Comparison of ENCODE assay signal across 8 mouse cellular contexts in genomic region chr2:84744126-84744525, GRCm38 (mm10). TPM values are rescaled to one million over a fixed set of nuclear protein-coding genes. Genes with fewer than 3 reads are reported as not detected.
A peak's percentile ranks its signal among the peaks of the same experiment; 100 is the strongest.
DNase-seq lines count a peak whose midpoint lies in the region; ATAC-seq and TF ChIP-seq lines count a peak whose summit lies in the region.
"Had no signal": no experiment of that assay in that cellular context is flagged by ENCODE, and none has a peak within 500 bp of the region (broad histone marks: within the 10 kb centered on the region; RNA-seq: fewer than 3 reads in every experiment).

No protein-coding gene starts in this region.

- peak overlapping the region; percentile 91 for H3K9ac ChIP-seq in forebrain, postnatal 0 days
- H3K9ac ChIP-seq in liver, embryonic 13.5 days: peak overlapping the region; percentile 92
- peak overlapping the region; percentile 92 for H3K9ac ChIP-seq in stomach, postnatal 0 days (ENCODE audit: low read length)

- H3K36me3 ChIP-seq in C2C12 (ENCODE audit: control insufficient read depth, insufficient read depth): peaks cover 17% of the 10 kb centered on the region
- no peaks in the 10 kb centered on the region for H3K36me3 ChIP-seq in forebrain, postnatal 0 days (ENCODE audit: insufficient read depth)
- H3K36me3 ChIP-seq in liver, embryonic 13.5 days: peaks cover 21% of the 10 kb centered on the region
- no peaks in the 10 kb centered on the region for H3K36me3 ChIP-seq in stomach, postnatal 0 days (ENCODE audit: control insufficient read depth, insufficient read depth, low read length)

- no peaks in the 10 kb centered on the region for H3K27me3 ChIP-seq in C2C12 (ENCODE audit: control insufficient read depth, insufficient read depth, insufficient read length)
- no peaks in the 10 kb centered on the region for H3K27me3 ChIP-seq in forebrain, postnatal 0 days (ENCODE audit: insufficient read depth, low read length)
- H3K27me3 ChIP-seq in liver, embryonic 13.5 days: peaks cover 18% of the 10 kb centered on the region
- no peaks in the 10 kb centered on the region for H3K27me3 ChIP-seq in stomach, postnatal 0 days (ENCODE audit: control insufficient read depth, insufficient read depth, low read length)

- 2% methylated on average over 10 of the region's 10 CpGs for WGBS in forebrain, postnatal 0 days
- 8% methylated on average over 10 of the region's 10 CpGs for WGBS in liver, embryonic 13.5 days (ENCODE audit: insufficient replicate concordance)
- WGBS in stomach, postnatal 0 days: 2% methylated on average over 10 of the region's 10 CpGs

- H3K9me3 ChIP-seq in forebrain, postnatal 0 days (ENCODE audit: low read length): no peaks in the 10 kb centered on the region
- no peaks in the 10 kb centered on the region for H3K9me3 ChIP-seq in liver, embryonic 13.5 days (replicated peaks)
- H3K9me3 ChIP-seq in stomach, postnatal 0 days (ENCODE audit: control insufficient read depth, low read length): no peaks in the 10 kb centered on the region

- H3K4me1 ChIP-seq in forebrain, postnatal 0 days (ENCODE audit: insufficient read depth): peaks cover 15% of the 10 kb centered on the region
- peaks cover 72% of the 10 kb centered on the region for H3K4me1 ChIP-seq in liver, embryonic 13.5 days (replicated peaks)
- H3K4me1 ChIP-seq in stomach, postnatal 0 days (replicated peaks; ENCODE audit: control insufficient read depth, insufficient read depth): peaks cover 8% of the 10 kb centered on the region

- no peak for TF ChIP-seq EP300 in stomach, postnatal 0 days (optimal IDR thresholded peaks at IDR 0.05)

- H3ac ChIP-seq in C2C12 (ENCODE audit: control insufficient read depth, insufficient read length, low read depth): peak overlapping the region; percentile 24

- peak; percentile 64 for DNase-seq in 3T3-L1 (ENCODE audit: low read depth, low spot score)
- no peak for DNase-seq in forebrain, postnatal 0 days
- no peak for DNase-seq in liver, embryonic 13.5 days
- peak; percentile 49 for DNase-seq in stomach, postnatal 0 days (ENCODE audit: low spot score)
- DNase-seq in spleen, postnatal 4 days (ENCODE audit: low spot score in 2 of 2): no peak
- DNase-seq in left cerebral cortex, adult 2 months (ENCODE audit: extremely low spot score in 1 of 2, low spot score in 2 of 2): no peak

- H3K4me3 ChIP-seq in C2C12 (ENCODE audit: insufficient read depth, poor library complexity, severe bottlenecking): peak overlapping the region; percentile 99
- H3K4me3 ChIP-seq in forebrain, postnatal 0 days (ENCODE audit: low read depth, low read length): peak overlapping the region; percentile 94
- H3K4me3 ChIP-seq in liver, embryonic 13.5 days (replicated peaks): peak overlapping the region; percentile 74
- H3K4me3 ChIP-seq in stomach, postnatal 0 days (ENCODE audit: low read depth, low read length): peak overlapping the region; percentile 85
- H3K4me3 ChIP-seq in left cerebral cortex, adult 2 months: no peak overlapping the region; the same call in 1 of the 2 replicates

- TF ChIP-seq CTCF in C2C12 (IDR thresholded peaks at IDR 0.05; ENCODE audit: control insufficient read depth, insufficient read depth, insufficient read length): no peak
- no peak for TF ChIP-seq CTCF in forebrain, postnatal 0 days (IDR thresholded peaks at IDR 0.05; ENCODE audit: low read depth)
- TF ChIP-seq CTCF in stomach, postnatal 0 days (IDR thresholded peaks at IDR 0.05; ENCODE audit: low read depth): no peak
- TF ChIP-seq CTCF in left cerebral cortex, adult 2 months (IDR thresholded peaks at IDR 0.05): no peak

- H3K79me2 ChIP-seq in C2C12 (ENCODE audit: control insufficient read depth, insufficient read depth): peaks cover 34% of the 10 kb centered on the region

- intact Hi-C loops in left cerebral cortex, adult 2 months (cut with DNase I): loop anchor here (5.0 kb wide), 1 partner anchor 53 kb away; the partner anchor contains the start of gene Ube2l6

- H3K4me2 ChIP-seq in forebrain, postnatal 0 days (ENCODE audit: low read depth): peak overlapping the region; percentile 92
- peak overlapping the region; percentile 91 for H3K4me2 ChIP-seq in liver, embryonic 13.5 days
- H3K4me2 ChIP-seq in stomach, postnatal 0 days (replicated peaks; ENCODE audit: low read depth): peak overlapping the region; percentile 91

- peak; percentile 13 for ATAC-seq in forebrain, postnatal 0 days
- peak; percentile 47 for ATAC-seq in liver, embryonic 13.5 days (ENCODE audit: low read depth)
- peak; percentile 64 for ATAC-seq in stomach, postnatal 0 days (ENCODE audit: low FRiP score, low TSS enrichment)

- peaks cover 20% of the 10 kb centered on the region for H3K79me3 ChIP-seq in C2C12 (ENCODE audit: low read depth)

- H3K27ac ChIP-seq in forebrain, postnatal 0 days (ENCODE audit: low read depth, low read length): peak overlapping the region; percentile 71
- peak overlapping the region; percentile 85 for H3K27ac ChIP-seq in liver, embryonic 13.5 days
- peak overlapping the region; percentile 97 for H3K27ac ChIP-seq in stomach, postnatal 0 days (replicated peaks)
- no peak overlapping the region for H3K27ac ChIP-seq in left cerebral cortex, adult 2 months

TF ChIP-seq in C2C12, 6 proteins besides CTCF, POLR2A, EP300 and RAD21:
- TF ChIP-seq MAX (IDR thresholded peaks at IDR 0.05): no peak

RNA-seq across cellular contexts. Expression of gene Gm19426, which starts 0.7 kb away (rescaled TPM):
- polyA plus RNA-seq in C2C12 (2012; fragmentation: generic; extraction: Trizol): 4.4 TPM
- total RNA-seq in forebrain, postnatal 0 days (2014; rRNA removed): 2.2 and 3.0 TPM in 2 replicates
- 2.2 and 2.6 TPM in 2 replicates for polyA plus RNA-seq in forebrain, postnatal 0 days (2015; fragmentation: Nextera tagmentation; extraction: Ambion mirVana)
- 1.5 and 2.2 TPM in 2 replicates for polyA plus RNA-seq in liver, embryonic 13.5 days (2015; fragmentation: Nextera tagmentation; extraction: Ambion mirVana)
- 3.8 and 3.9 TPM in 2 replicates for polyA plus RNA-seq in stomach, postnatal 0 days (2015; fragmentation: Nextera tagmentation; extraction: Ambion mirVana)
- 1 to 10 TPM; 2.0 to 2.4 TPM for total RNA-seq in left cerebral cortex, adult 2 months (2021)
- total RNA-seq: common myeloid progenitor, adult 5-6 weeks had no signal

RNA-seq across cellular contexts. Expression of gene Ypel4, which starts 10.3 kb away (rescaled TPM):
- polyA plus RNA-seq in C2C12 (2012; fragmentation: generic; extraction: Trizol): 0.35 TPM
- 14.8 and 15.0 TPM in 2 replicates for total RNA-seq in forebrain, postnatal 0 days (2014; rRNA removed)
- 7.4 and 9.3 TPM in 2 replicates for polyA plus RNA-seq in forebrain, postnatal 0 days (2015; fragmentation: Nextera tagmentation; extraction: Ambion mirVana)
- polyA plus RNA-seq in liver, embryonic 13.5 days (2015; fragmentation: Nextera tagmentation; extraction: Ambion mirVana): 57.8 and 64.2 TPM in 2 replicates
- polyA plus RNA-seq in stomach, postnatal 0 days (2015; fragmentation: Nextera tagmentation; extraction: Ambion mirVana): 1.6 and 2.4 TPM in 2 replicates
- total RNA-seq in left cerebral cortex, adult 2 months (2021): 100 to 1,000 TPM; 101 to 102 TPM

RNA-seq across cellular contexts. Expression of gene Clp1, which starts 17.0 kb away (rescaled TPM):
- polyA plus RNA-seq in C2C12 (2012; fragmentation: generic; extraction: Trizol): 13.9 TPM
- 13.2 and 18.7 TPM in 2 replicates for total RNA-seq in forebrain, postnatal 0 days (2014; rRNA removed)
- 15.6 and 15.8 TPM in 2 replicates for polyA plus RNA-seq in forebrain, postnatal 0 days (2015; fragmentation: Nextera tagmentation; extraction: Ambion mirVana)
- 60.3 and 69.1 TPM in 2 replicates for polyA plus RNA-seq in liver, embryonic 13.5 days (2015; fragmentation: Nextera tagmentation; extraction: Ambion mirVana)
- 16.3 and 16.5 TPM in 2 replicates for polyA plus RNA-seq in stomach, postnatal 0 days (2015; fragmentation: Nextera tagmentation; extraction: Ambion mirVana)
- total RNA-seq in left cerebral cortex, adult 2 months (2021): 10 to 100 TPM in 1 of 2 experiments, 1 to 10 TPM in 1; 8.8 to 10.2 TPM

RNA-seq across cellular contexts. Expression of gene Zdhhc5, which starts 29.1 kb away (rescaled TPM):
- polyA plus RNA-seq in C2C12 (2012; fragmentation: generic; extraction: Trizol): 35.4 TPM
- 22.9 and 27.5 TPM in 2 replicates for total RNA-seq in forebrain, postnatal 0 days (2014; rRNA removed)
- polyA plus RNA-seq in forebrain, postnatal 0 days (2015; fragmentation: Nextera tagmentation; extraction: Ambion mirVana): 13.1 TPM in 2 replicates
- 15.8 and 22.4 TPM in 2 replicates for polyA plus RNA-seq in liver, embryonic 13.5 days (2015; fragmentation: Nextera tagmentation; extraction: Ambion mirVana)
- 24.1 and 29.7 TPM in 2 replicates for polyA plus RNA-seq in stomach, postnatal 0 days (2015; fragmentation: Nextera tagmentation; extraction: Ambion mirVana)
- total RNA-seq in left cerebral cortex, adult 2 months (2021): 10 to 100 TPM; 48.8 to 49.9 TPM

RNA-seq across cellular contexts. Expression of gene Serping1, which starts 31.1 kb away (rescaled TPM):
- 0.15 TPM for polyA plus RNA-seq in C2C12 (2012; fragmentation: generic; extraction: Trizol)
- 9.1 and 19.2 TPM in 2 replicates for total RNA-seq in forebrain, postnatal 0 days (2014; rRNA removed)
- polyA plus RNA-seq in forebrain, postnatal 0 days (2015; fragmentation: Nextera tagmentation; extraction: Ambion mirVana): 23.1 and 24.8 TPM in 2 replicates
- polyA plus RNA-seq in liver, embryonic 13.5 days (2015; fragmentation: Nextera tagmentation; extraction: Ambion mirVana): 34.0 and 39.6 TPM in 2 replicates
- 101 and 103 TPM in 2 replicates for polyA plus RNA-seq in stomach, postnatal 0 days (2015; fragmentation: Nextera tagmentation; extraction: Ambion mirVana)
- 1 to 10 TPM; 5.3 to 8.4 TPM for total RNA-seq in left cerebral cortex, adult 2 months (2021)
- total RNA-seq: common myeloid progenitor, adult 5-6 weeks had no signal

Comparison
In these comparisons a context has a peak if more than half of its experiments do, and no peak if none do; other contexts are left out.
1. DNase-seq: peak in 3T3-L1 (single experiment) and stomach, postnatal 0 days (single experiment); none in forebrain, postnatal 0 days (single experiment), liver, embryonic 13.5 days (single experiment), spleen, postnatal 4 days (0 of 2) and left cerebral cortex, adult 2 months (0 of 2).
2. ATAC-seq: peak in every context shown above with its lines; median percentile 64 in stomach, postnatal 0 days; 47 in liver, embryonic 13.5 days; 13 in forebrain, postnatal 0 days.
3. Peak in every context shown above with its lines, with median percentiles within 50 percentile points of each other: H3K4me2 ChIP-seq and H3K9ac ChIP-seq.